19 mouse cellular contexts compared by ENCODE assay signal in genomic region chr11:72228513-72228912, GRCm38 (mm10). TPM values are rescaled to one million over a fixed set of nuclear protein-coding genes. Genes with fewer than 3 reads are reported as not detected.
"Had no signal": no experiment of that assay in that cellular context is flagged by ENCODE, and none has a peak within 500 bp of the region (broad histone marks: within the 10 kb centered on the region; RNA-seq: fewer than 3 reads in every experiment).

No protein-coding gene starts in this region.

- DNase-seq: retina, postnatal 1 day; right cerebral cortex, adult 18-20 months; right cerebral cortex, postnatal 14 days; right cerebral cortex, postnatal 25 days; right cerebral cortex, postnatal 4 days; spleen, adult 18-20 months; thymus, adult 18-20 months; thymus, adult 2 months; thymus, postnatal 14 days; thymus, postnatal 25 days; thymus, postnatal 36 days; thymus, postnatal 4 days had no signal

- H3K36me3 ChIP-seq: neural tube, embryonic 15.5 days; stomach, embryonic 15.5 days had no signal

- H3K4me3 ChIP-seq: neural tube, embryonic 15.5 days; stomach, embryonic 15.5 days had no signal

- H3K27ac ChIP-seq: neural tube, embryonic 15.5 days; stomach, embryonic 15.5 days; stomach, postnatal 0 days had no signal

- H3K9ac ChIP-seq: neural tube, embryonic 15.5 days; stomach, embryonic 15.5 days had no signal

- H3K27me3 ChIP-seq: neural tube, embryonic 15.5 days; stomach, embryonic 15.5 days had no signal

- H3K9me3 ChIP-seq: neural tube, embryonic 15.5 days; stomach, embryonic 15.5 days had no signal

- H3K4me2 ChIP-seq: neural tube, embryonic 15.5 days; stomach, embryonic 15.5 days had no signal

- H3K4me1 ChIP-seq: stomach, embryonic 15.5 days had no signal

RNA-seq across cellular contexts. Expression of gene Gm43951, which starts 21.9 kb away (rescaled TPM):
- polyA plus RNA-seq: stomach, embryonic 14.5 days had no signal

RNA-seq across cellular contexts. Expression of gene Slc13a5, which starts 38.5 kb away (rescaled TPM):
- polyA plus RNA-seq: small intestine, adult 2 months; spleen, adult 2 months; thymus, postnatal 0 days had no signal
